Mouse (Mus musculus) MEL (cell line): ENCODE results near the gene 0610010K14Rik. TPM values are rescaled to one million over a fixed set of nuclear protein-coding genes. Genes with fewer than 3 reads are reported as not detected.

Experiments used
- DNase-seq: peaks from one replicate; pipeline ENCODE4 v3.0.0; 2011; ENCODE audit warnings: low read depth, low spot score
- H3K27ac ChIP-seq: 2 replicates; pipeline ENCODE4 v1.5.1; 2012; ENCODE audit warnings: low read depth, mild to moderate bottlenecking, control low read depth, low read length, moderate library complexity; ENCODE audit not compliant: control insufficient read depth
- H3K27me3 ChIP-seq, 2 experiments: fragments of 150-350 bp in 1 of 2; sonication (generic) in 1 of 2; 2 replicates each; pipeline ENCODE4 v1.6.1; 2012; ENCODE audit warnings: low read length in 2 of 2, mild to moderate bottlenecking in 2 of 2, improper control_type of control experiment in 1 of 2, moderate library complexity in 1 of 2; ENCODE audit not compliant: insufficient read depth in 2 of 2, control insufficient read depth in 1 of 2
- H3K36me3 ChIP-seq, 2 experiments: 2 replicates each; pipeline ENCODE4 v1.6.1; 2012 to 2014; ENCODE audit warnings: low read length in 2 of 2, improper control_type of control experiment in 1 of 2, inconsistent platforms in 1 of 2, mild to moderate bottlenecking in 1 of 2; ENCODE audit not compliant: insufficient read depth in 2 of 2, control insufficient read depth in 1 of 2
- H3K4me1 ChIP-seq, 2 experiments: fragments of 150-350 bp in 1 of 2; sonication (generic) in 1 of 2; 2 replicates each; pipeline ENCODE4 v1.6.1; 2012; ENCODE audit warnings: low read length in 2 of 2, improper control_type of control experiment in 1 of 2, mild to moderate bottlenecking in 1 of 2; ENCODE audit not compliant: insufficient read depth in 2 of 2, control insufficient read depth in 1 of 2
- H3K4me3 ChIP-seq, 2 experiments: fragments of 150-350 bp in 1 of 2; sonication (generic) in 1 of 2; 2 replicates each; pipeline ENCODE4 v1.5.1; 2012; ENCODE audit warnings: low read depth in 2 of 2, low read length in 2 of 2, mild to moderate bottlenecking in 2 of 2, moderate library complexity in 2 of 2, control low read depth in 1 of 2, improper control_type of control experiment in 1 of 2; ENCODE audit not compliant: control insufficient read depth in 1 of 2, insufficient read depth in 1 of 2
- H3K79me2 ChIP-seq: 2 replicates; pipeline ENCODE4 v1.6.1; 2012; ENCODE audit warnings: mild to moderate bottlenecking, low read length, moderate library complexity; ENCODE audit not compliant: control insufficient read depth, poor library complexity, insufficient read depth
- H3K9ac ChIP-seq: 2 replicates; pipeline ENCODE4 v1.6.1; 2012; ENCODE audit warnings: low read depth, mild to moderate bottlenecking, control low read depth, low read length, moderate library complexity; ENCODE audit not compliant: control insufficient read depth, poor library complexity, severe bottlenecking
- H3K9me3 ChIP-seq: fragments of 150-350 bp; sonication (generic); replicated peaks from 2 replicates; pipeline ENCODE4 v1.6.1; 2012; ENCODE audit warnings: mild to moderate bottlenecking, low read length, improper control_type of control experiment, moderate library complexity; ENCODE audit not compliant: insufficient read depth
- CTCF ChIP-seq, 3 experiments: IDR thresholded peaks in 2 of 3; conservative IDR thresholded peaks in 1 of 3; 2 replicates each; pipeline ENCODE4 v1.5.1; 2011 to 2012; ENCODE audit warnings: low read length in 3 of 3, low read depth in 2 of 3, mild to moderate bottlenecking in 2 of 3, improper control_type of control experiment in 1 of 3, inconsistent platforms in 1 of 3, mixed read lengths in 1 of 3, moderate library complexity in 1 of 3; ENCODE audit not compliant: control insufficient read depth in 1 of 3, insufficient read depth in 1 of 3, poor library complexity in 1 of 3, severe bottlenecking in 1 of 3
- ETS1 ChIP-seq: IDR thresholded peaks from 2 replicates; pipeline ENCODE4 v1.6.1; 2012; ENCODE audit warnings: low read depth, mild to moderate bottlenecking, inconsistent platforms, low read length, improper control_type of control experiment, moderate library complexity
- GATA1 ChIP-seq: IDR thresholded peaks from 2 replicates; pipeline ENCODE4 v1.6.1; 2011; ENCODE audit warnings: low read depth, low read length, improper control_type of control experiment
- HCFC1 ChIP-seq: IDR thresholded peaks from 2 replicates; pipeline ENCODE4 v1.6.1; 2012; ENCODE audit warnings: low read depth, mild to moderate bottlenecking, inconsistent platforms, low read length, improper control_type of control experiment, moderate library complexity
- KAT2A ChIP-seq: conservative IDR thresholded peaks from 2 replicates; pipeline ENCODE4 v1.6.1; 2012; ENCODE audit warnings: low read depth, low read length, improper control_type of control experiment, inconsistent platforms
- MAZ ChIP-seq: IDR thresholded peaks from 2 replicates; pipeline ENCODE4 v1.6.1; 2012; ENCODE audit warnings: low read depth, mild to moderate bottlenecking, inconsistent platforms, low read length, improper control_type of control experiment
- MXI1 ChIP-seq: IDR thresholded peaks from 2 replicates; pipeline ENCODE4 v1.6.1; 2011; ENCODE audit warnings: mild to moderate bottlenecking, low read depth, low read length, improper control_type of control experiment
- NRF1 ChIP-seq: IDR thresholded peaks from 2 replicates; pipeline ENCODE4 v1.6.1; 2014; ENCODE audit warnings: low read depth, mild to moderate bottlenecking, inconsistent platforms, low read length, improper control_type of control experiment, moderate library complexity; ENCODE audit not compliant: poor library complexity, insufficient read depth, severe bottlenecking
- POLR2A ChIP-seq, 2 experiments: IDR thresholded peaks; 2 replicates each; pipeline ENCODE4 v1.6.1; 2011 to 2012; ENCODE audit warnings: low read length in 2 of 2, mild to moderate bottlenecking in 2 of 2, control low read depth in 1 of 2, improper control_type of control experiment in 1 of 2, low read depth in 1 of 2, moderate library complexity in 1 of 2; ENCODE audit not compliant: control insufficient read depth in 1 of 2, insufficient read depth in 1 of 2, poor library complexity in 1 of 2
- POLR2AphosphoS5 ChIP-seq: IDR thresholded peaks from 2 replicates; pipeline ENCODE4 v1.6.1; 2012; ENCODE audit warnings: low read depth, borderline replicate concordance, mild to moderate bottlenecking, inconsistent platforms, low read length, moderate library complexity, mixed read lengths
- RCOR1 ChIP-seq: IDR thresholded peaks from 2 replicates; pipeline ENCODE4 v1.6.1; 2012; ENCODE audit warnings: low read depth, mild to moderate bottlenecking, inconsistent platforms, low read length, improper control_type of control experiment
- SIN3A ChIP-seq: IDR thresholded peaks from 2 replicates; pipeline ENCODE4 v1.6.1; 2012; ENCODE audit warnings: low read length, improper control_type of control experiment, inconsistent platforms
- SMC3 ChIP-seq: IDR thresholded peaks from 2 replicates; pipeline ENCODE4 v1.6.1; 2011; ENCODE audit warnings: low read depth, low read length, improper control_type of control experiment
- TAL1 ChIP-seq: IDR thresholded peaks from 2 replicates; pipeline ENCODE4 v1.6.1; 2012; ENCODE audit warnings: mild to moderate bottlenecking, inconsistent platforms, low read length, moderate library complexity, mixed read lengths
- TBP ChIP-seq: IDR thresholded peaks from 2 replicates; pipeline ENCODE4 v1.8.0; 2011; ENCODE audit warnings: low read depth, low read length, improper control_type of control experiment
- TCF12 ChIP-seq: IDR thresholded peaks from 2 replicates; pipeline ENCODE4 v1.6.1; 2014; ENCODE audit warnings: low read depth, mild to moderate bottlenecking, inconsistent platforms, low read length, improper control_type of control experiment, moderate library complexity
- UBTF ChIP-seq: IDR thresholded peaks from 2 replicates; pipeline ENCODE4 v1.6.1; 2012; ENCODE audit warnings: low read depth, mild to moderate bottlenecking, inconsistent platforms, low read length, improper control_type of control experiment, moderate library complexity, borderline replicate concordance; ENCODE audit not compliant: insufficient read depth
- USF2 ChIP-seq, 2 experiments: IDR thresholded peaks; 2 replicates each; pipeline ENCODE4 v1.6.1; 2011 to 2012; ENCODE audit warnings: improper control_type of control experiment in 2 of 2, low read length in 2 of 2, borderline replicate concordance in 1 of 2, inconsistent platforms in 1 of 2, low read depth in 1 of 2, mild to moderate bottlenecking in 1 of 2; ENCODE audit not compliant: insufficient read depth in 1 of 2
- ZKSCAN1 ChIP-seq: IDR thresholded peaks from 2 replicates; pipeline ENCODE4 v1.6.1; 2012; ENCODE audit warnings: low read depth, mild to moderate bottlenecking, inconsistent platforms, low read length, improper control_type of control experiment, moderate library complexity
- polyA plus RNA-seq, 2 experiments: library from polyadenylated mRNA; stranded (reverse) in 1 of 2; unstranded in 1 of 2; fragments of >175 nt in 1 of 2; fragments of >200 nt in 1 of 2; gene quantifications; 2 replicates each; pipeline versions ENCODE4 v1.2.1 to v1.2.4; 2012; ENCODE audit warnings: low replicate concordance in 2 of 2, low read depth in 1 of 2; ENCODE audit not compliant: insufficient read length in 2 of 2, insufficient read depth in 1 of 2, missing spikeins in 1 of 2
- total RNA-seq: library from RNA; depleted of rRNA; stranded (reverse); fragments of 300-350 nt; gene quantifications from 2 replicates; pipeline ENCODE4 v1.2.3, GENCODE M21; 2012

The 0610010K14Rik gene
- total and polyA plus RNA-seq, 3 experiments = 60.4 to 189 TPM; not detected in 1

DNA sequence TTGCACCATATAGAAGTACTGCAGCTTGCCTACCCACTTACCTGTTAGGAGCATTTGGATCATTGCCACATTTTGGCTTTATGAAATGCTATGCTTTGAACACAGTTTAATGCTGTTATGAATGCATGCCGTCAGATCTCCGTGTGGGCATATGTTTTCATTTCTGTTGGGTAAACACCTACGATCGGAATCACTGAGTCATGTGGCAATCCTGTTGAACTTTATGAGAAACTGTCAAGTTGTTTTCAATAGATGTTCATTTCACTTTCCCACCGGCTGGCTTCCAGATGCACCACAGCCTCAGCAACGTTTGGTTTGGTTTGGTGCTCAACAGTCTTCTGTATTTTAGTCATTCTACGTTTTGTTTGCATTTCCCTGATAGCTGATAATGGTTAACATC is 33.9 kb upstream of the 0610010K14Rik start:
- H3K4me1 ChIP-seq = no peaks in the 10 kb centered on the region

DNA sequence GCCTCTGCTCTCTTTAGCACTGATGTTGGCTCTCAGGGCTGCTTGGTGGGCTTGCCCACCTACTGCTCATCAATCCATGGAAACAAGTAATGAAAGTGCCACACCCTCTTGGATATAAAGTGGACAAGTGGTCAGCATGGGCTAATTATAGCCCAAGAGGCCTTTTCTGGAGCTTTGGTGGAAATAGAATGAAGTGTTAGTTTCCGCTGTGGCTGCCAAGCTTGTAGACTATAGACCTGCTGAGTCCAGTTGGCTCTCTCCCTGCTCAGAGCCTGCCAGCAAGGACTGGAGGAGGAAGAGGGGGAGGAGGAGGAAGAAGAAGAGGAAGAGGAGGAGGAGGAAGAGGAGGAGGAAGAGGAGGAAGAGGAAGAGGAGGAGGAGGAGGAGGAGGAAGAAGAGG is 28.7 kb upstream of the 0610010K14Rik start:
- H3K27ac ChIP-seq = no peak overlapping the region
- H3K4me3 ChIP-seq = no peak overlapping the region
- no peaks in the 10 kb centered on the region for H3K9me3 ChIP-seq
- no peaks in the 10 kb centered on the region for H3K79me2 ChIP-seq
- no peaks in the 10 kb centered on the region for H3K36me3 ChIP-seq
- H3K27me3 ChIP-seq = peaks cover 5 to 19% of the 10 kb centered on the region in 2 experiments
- TF ChIP-seq USF2 (IDR thresholded peaks at IDR 0.05; ENCODE audit: borderline replicate concordance in 1 of 2, insufficient read depth in 1 of 2, low read depth in 1 of 2, low read length in 2 of 2) (no peak), HCFC1 (no peak), GATA1 (no peak), TAL1 (no peak), MXI1 (no peak), TCF12 (no peak), CTCF (IDR thresholded peaks at IDR 0.05 in 2 of 3, conservative IDR thresholded peaks at IDR 0.05 in 1 of 3; ENCODE audit: control insufficient read depth in 1 of 3, insufficient read depth in 1 of 3, low read depth in 2 of 3, low read length in 3 of 3, poor library complexity in 1 of 3, severe bottlenecking in 1 of 3) (no peak), KAT2A (no peak), SMC3 (no peak), NRF1 (no peak)
- TF ChIP-seq, all 39 proteins: peak for 0
- H3K4me1 ChIP-seq = 0 out of 4 replicates have a peak, but pooled peaks cover 0 to 2% of the 10 kb centered on the region in 2 experiments
- H3K9ac ChIP-seq = no peak overlapping the region
- no peak for DNase-seq

More for the DNA sequence above, 33.9 kb upstream of the 0610010K14Rik start:
- TF ChIP-seq POLR2AphosphoS5 = no peak
- TF ChIP-seq TBP = no peak
- Histone ChIP-seq H3K79me2 (no peaks in the 10 kb centered on the region), H3K36me3 (no peaks in the 10 kb centered on the region), H3K9me3 (no peaks in the 10 kb centered on the region), H3K27ac (no peak overlapping the region), H3K4me3 (no peak overlapping the region), H3K9ac (no peak overlapping the region), H3K27me3 (peaks cover 7 to 15% of the 10 kb centered on the region in 2 experiments)
- DNase-seq = no peak

DNA sequence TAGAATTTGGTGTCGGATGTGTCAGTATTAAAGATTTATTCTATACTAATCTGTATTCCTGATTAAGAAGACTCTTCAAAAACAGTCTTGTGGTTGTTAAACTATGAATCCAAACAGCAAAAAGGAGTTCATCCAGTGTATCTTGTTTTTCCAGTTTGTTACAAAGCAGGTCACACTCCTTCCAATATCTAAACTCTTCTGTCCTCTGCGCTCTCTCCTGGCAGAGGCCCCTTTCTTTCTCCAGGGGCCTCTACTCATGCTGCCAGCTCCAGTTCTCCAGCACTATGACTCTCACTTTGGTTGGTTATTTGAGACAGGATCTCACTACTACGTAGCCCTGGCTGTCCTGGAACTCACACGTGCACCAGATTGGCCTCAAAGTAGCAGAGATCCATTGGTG is 28.1 kb upstream of the 0610010K14Rik start:
- TF ChIP-seq SIN3A (no peak), ZKSCAN1 (no peak), UBTF (no peak), KAT2A (no peak), TBP (no peak), RCOR1 (no peak), GATA1 (no peak), POLR2A (IDR thresholded peaks at IDR 0.05; ENCODE audit: control insufficient read depth in 1 of 2, insufficient read depth in 1 of 2, low read depth in 1 of 2, low read length in 2 of 2, poor library complexity in 1 of 2) (no peak), USF2 (IDR thresholded peaks at IDR 0.05; ENCODE audit: borderline replicate concordance in 1 of 2, insufficient read depth in 1 of 2, low read depth in 1 of 2, low read length in 2 of 2) (no peak), MAZ (no peak), ETS1 (no peak), CTCF (IDR thresholded peaks at IDR 0.05 in 2 of 3, conservative IDR thresholded peaks at IDR 0.05 in 1 of 3; ENCODE audit: control insufficient read depth in 1 of 3, insufficient read depth in 1 of 3, low read depth in 2 of 3, low read length in 3 of 3, poor library complexity in 1 of 3, severe bottlenecking in 1 of 3) (no peak)

More for the DNA sequence above, 28.1 kb upstream of the 0610010K14Rik start:
- Histone ChIP-seq H3K9me3 (no peaks in the 10 kb centered on the region), H3K27me3 (peaks cover 6 to 20% of the 10 kb centered on the region in 2 experiments), H3K4me1 (0 out of 4 replicates have a peak, but pooled peaks cover 0 to 2% of the 10 kb centered on the region in 2 experiments), H3K27ac (no peak overlapping the region), H3K4me3 (no peak overlapping the region), H3K9ac (no peak overlapping the region), H3K36me3 (no peaks in the 10 kb centered on the region), H3K79me2 (no peaks in the 10 kb centered on the region)
- no peak for DNase-seq
